Mouse (Mus musculus): Measurements from ENCODE around the gene Tnfaip8l1. TPM values are rescaled to one million over a fixed set of nuclear protein-coding genes. Genes with fewer than 3 reads are reported as not detected.

Gene Tnfaip8l1
- polyA plus RNA-seq, 1 experiment from 2014 or later: 9.8 TPM

- peaks cover 52% of the 10 kb centered on the region for H3K36me3 ChIP-seq
- H3K9me3 ChIP-seq: peaks cover 13% of the 10 kb centered on the region
- H3K4me1 ChIP-seq: peaks cover 8% of the 10 kb centered on the region
- no peak overlapping the region for H3K9ac ChIP-seq
- ATAC-seq (ENCODE audit: low FRiP score, low read depth): no peak
- peaks cover 47% of the 10 kb centered on the region for H3K27me3 ChIP-seq (replicated peaks)
- no peak overlapping the region for H3K4me3 ChIP-seq
- no peak overlapping the region for H3K27ac ChIP-seq
- H3K4me2 ChIP-seq (replicated peaks): no peak overlapping the region
- 73% methylated on average over 11 of the region's 11 CpGs for WGBS
Measured at GRCm38 (mm10) chr17:56126175-56126574, 36.1 kb upstream of the Tnfaip8l1 start.

GRCm38 (mm10) chr17:56128246-56128645 is 34.0 kb upstream of the Tnfaip8l1 start:
- Histone ChIP-seq H3K4me2 (replicated peaks) (no peak overlapping the region), H3K36me3 (peaks cover 53% of the 10 kb centered on the region), H3K27ac (no peak overlapping the region)

GRCm38 (mm10) chr17:56131136-56131535 is 31.1 kb upstream of the Tnfaip8l1 start:
- ATAC-seq (ENCODE audit: low FRiP score, low read depth): no peak
- Histone ChIP-seq H3K4me3 (no peak overlapping the region), H3K4me2 (replicated peaks) (no peak overlapping the region), H3K9me3 (no peaks in the 10 kb centered on the region), H3K27ac (no peak overlapping the region), H3K9ac (no peak overlapping the region), H3K27me3 (replicated peaks) (peaks cover 8% of the 10 kb centered on the region; the same call in 1 of the 2 replicates), H3K4me1 (peaks cover 18% of the 10 kb centered on the region), H3K36me3 (peaks cover 40% of the 10 kb centered on the region)
- WGBS: 90% methylated on average over 10 of the region's 10 CpGs

More at GRCm38 (mm10) chr17:56128246-56128645, 34.0 kb upstream of the Tnfaip8l1 start:
- no peaks in the 10 kb centered on the region for H3K9me3 ChIP-seq
- H3K9ac ChIP-seq: no peak overlapping the region
- H3K27me3 ChIP-seq (replicated peaks): peaks cover 27% of the 10 kb centered on the region
- ATAC-seq (ENCODE audit: low FRiP score, low read depth): no peak
- 86% methylated on average over 15 of the region's 15 CpGs for WGBS
- no peak overlapping the region for H3K4me3 ChIP-seq
- peaks cover 8% of the 10 kb centered on the region for H3K4me1 ChIP-seq

GRCm38 (mm10) chr17:56131814-56132213 is 30.5 kb upstream of the Tnfaip8l1 start:
- Histone ChIP-seq H3K27me3 (replicated peaks) (0 out of 2 replicates have a peak, but pooled peaks cover 5% of the 10 kb centered on the region), H3K9ac (no peak overlapping the region), H3K4me1 (peaks cover 20% of the 10 kb centered on the region), H3K27ac (no peak overlapping the region), H3K9me3 (no peaks in the 10 kb centered on the region), H3K36me3 (peaks cover 34% of the 10 kb centered on the region), H3K4me3 (no peak overlapping the region), H3K4me2 (replicated peaks) (no peak overlapping the region)
- ATAC-seq (ENCODE audit: low FRiP score, low read depth): no peak
- WGBS: 37% methylated on average over 7 of the region's 7 CpGs

- 6% methylated on average over 14 of the region's 14 CpGs for WGBS
Measured at GRCm38 (mm10) chr17:56132661-56133060, 29.6 kb upstream of the Tnfaip8l1 start.

GRCm38 (mm10) chr17:56133457-56134363 is 28.6 kb upstream of the Tnfaip8l1 start:
- peak overlapping the region; percentile 54 for H3K4me2 ChIP-seq (replicated peaks)
- H3K36me3 ChIP-seq: peaks cover 18% of the 10 kb centered on the region
- H3K9ac ChIP-seq: no peak overlapping the region
- peaks cover 32% of the 10 kb centered on the region for H3K4me1 ChIP-seq
- 20% methylated on average over 19 of the region's 21 CpGs for WGBS
- peaks cover 13% of the 10 kb centered on the region for H3K27me3 ChIP-seq (replicated peaks)
- H3K4me3 ChIP-seq: peak overlapping the region; percentile 16; the same call in 1 of the 2 replicates
- no peak overlapping the region for H3K27ac ChIP-seq
- H3K9me3 ChIP-seq: no peaks in the 10 kb centered on the region
- ATAC-seq (ENCODE audit: low FRiP score, low read depth): 0 out of 2 replicates have a peak, but pooled peaks have one; percentile 19

More at GRCm38 (mm10) chr17:56132661-56133060, 29.6 kb upstream of the Tnfaip8l1 start:
- Histone ChIP-seq H3K27me3 (replicated peaks) (peaks cover 5% of the 10 kb centered on the region; the same call in 1 of the 2 replicates), H3K27ac (no peak overlapping the region), H3K4me2 (replicated peaks) (no peak overlapping the region), H3K9me3 (no peaks in the 10 kb centered on the region), H3K9ac (no peak overlapping the region), H3K36me3 (peaks cover 26% of the 10 kb centered on the region), H3K4me1 (peaks cover 25% of the 10 kb centered on the region), H3K4me3 (no peak overlapping the region)
- 0 out of 2 replicates have a peak, but pooled peaks have one; percentile 18 for ATAC-seq (ENCODE audit: low FRiP score, low read depth)

- Histone ChIP-seq H3K36me3 (peaks cover 13% of the 10 kb centered on the region), H3K27ac (no peak overlapping the region), H3K4me3 (peak overlapping the region; percentile 16), H3K27me3 (replicated peaks) (peaks cover 21% of the 10 kb centered on the region), H3K4me2 (replicated peaks) (peak overlapping the region; percentile 54), H3K4me1 (peaks cover 39% of the 10 kb centered on the region), H3K9ac (0 out of 2 replicates have a peak overlapping the region, but pooled peaks have one; percentile 3), H3K9me3 (no peaks in the 10 kb centered on the region)
- WGBS: 2% methylated on average over 27 of the region's 27 CpGs
- ATAC-seq (ENCODE audit: low FRiP score, low read depth): no peak
Measured at GRCm38 (mm10) chr17:56134463-56134971, 27.8 kb upstream of the Tnfaip8l1 start.

GRCm38 (mm10) chr17:56136558-56136957 is 25.7 kb upstream of the Tnfaip8l1 start:
- H3K4me3 ChIP-seq: no peak overlapping the region
- 87% methylated on average over 7 of the region's 7 CpGs for WGBS
- H3K36me3 ChIP-seq: no peaks in the 10 kb centered on the region
- no peak overlapping the region for H3K4me2 ChIP-seq (replicated peaks)
- no peak overlapping the region for H3K9ac ChIP-seq
- H3K4me1 ChIP-seq: peaks cover 48% of the 10 kb centered on the region
- no peak for ATAC-seq (ENCODE audit: low FRiP score, low read depth)
- no peak overlapping the region for H3K27ac ChIP-seq
- H3K9me3 ChIP-seq: no peaks in the 10 kb centered on the region
- peaks cover 38% of the 10 kb centered on the region for H3K27me3 ChIP-seq (replicated peaks)

GRCm38 (mm10) chr17:56137839-56138613 is 24.3 kb upstream of the Tnfaip8l1 start:
- peaks cover 47% of the 10 kb centered on the region for H3K27me3 ChIP-seq (replicated peaks)
- no peak for ATAC-seq (ENCODE audit: low FRiP score, low read depth)
- H3K36me3 ChIP-seq: no peaks in the 10 kb centered on the region
- H3K4me3 ChIP-seq: peak overlapping the region; percentile 79; the same call in 1 of the 2 replicates
- H3K9ac ChIP-seq: peak overlapping the region; percentile 18; the same call in 1 of the 2 replicates
- peak overlapping the region; percentile 90 for H3K4me2 ChIP-seq (replicated peaks)
- 14% methylated on average over 25 of the region's 25 CpGs for WGBS
- peaks cover 60% of the 10 kb centered on the region for H3K4me1 ChIP-seq
- no peak overlapping the region for H3K27ac ChIP-seq
- H3K9me3 ChIP-seq: no peaks in the 10 kb centered on the region

GRCm38 (mm10) chr17:56139355-56139754 is 22.9 kb upstream of the Tnfaip8l1 start:
- Histone ChIP-seq H3K4me2 (replicated peaks) (peak overlapping the region; percentile 90), H3K4me3 (peak overlapping the region; percentile 79), H3K27ac (0 out of 2 replicates have a peak overlapping the region, but pooled peaks have one; percentile 37), H3K27me3 (replicated peaks) (peaks cover 52% of the 10 kb centered on the region), H3K4me1 (peaks cover 55% of the 10 kb centered on the region), H3K36me3 (no peaks in the 10 kb centered on the region), H3K9me3 (no peaks in the 10 kb centered on the region), H3K9ac (peak overlapping the region; percentile 84)
- ATAC-seq (ENCODE audit: low FRiP score, low read depth): peak; percentile 28; the same call in 1 of the 2 replicates
- WGBS: 4% methylated on average over 21 of the region's 21 CpGs

GRCm38 (mm10) chr17:56139858-56140595 is 22.2 kb upstream of the Tnfaip8l1 start, which contains the start of gene Sema6b:
TSS of gene Sema6b (minus strand) at chr17:56140343.
- no peaks in the 10 kb centered on the region for H3K9me3 ChIP-seq
- peaks cover 49% of the 10 kb centered on the region for H3K4me1 ChIP-seq
- peaks cover 54% of the 10 kb centered on the region for H3K27me3 ChIP-seq (replicated peaks)
- H3K4me3 ChIP-seq: peak within 1 kb of the TSS; percentile 79
- H3K27ac ChIP-seq: peak within 1 kb of the TSS; percentile 37; the same call in 1 of the 2 replicates
- H3K9ac ChIP-seq: peak within 1 kb of the TSS; percentile 84
- 1% methylated on average over 77 of the region's 79 CpGs for WGBS
- peak within 1 kb of the TSS; percentile 90 for H3K4me2 ChIP-seq (replicated peaks)
- H3K36me3 ChIP-seq: no peaks in the 10 kb centered on the region
- peak; percentile 35 for ATAC-seq (ENCODE audit: low FRiP score, low read depth)

All from neural tube, embryonic 12.5 days (tissue).